Mouse (Mus musculus): Measurements from ENCODE around the gene Mdm2.

- TF ChIP-seq MYOG (IDR thresholded peaks at IDR 0.05; ENCODE audit: control insufficient read depth, extremely low read depth, insufficient read length) (no peak), USF1 (IDR thresholded peaks at IDR 0.05; ENCODE audit: low read depth) (no peak), MAX (IDR thresholded peaks at IDR 0.05) (no peak)
These were observed 7.0 kb upstream of the Mdm2 start for GRCm38 (mm10) chr10:117717583-117717982.

Data from C2C12 (cell line).